Comparison of ENCODE assay signal across 8 mouse cellular contexts in the genomic region with DNA sequence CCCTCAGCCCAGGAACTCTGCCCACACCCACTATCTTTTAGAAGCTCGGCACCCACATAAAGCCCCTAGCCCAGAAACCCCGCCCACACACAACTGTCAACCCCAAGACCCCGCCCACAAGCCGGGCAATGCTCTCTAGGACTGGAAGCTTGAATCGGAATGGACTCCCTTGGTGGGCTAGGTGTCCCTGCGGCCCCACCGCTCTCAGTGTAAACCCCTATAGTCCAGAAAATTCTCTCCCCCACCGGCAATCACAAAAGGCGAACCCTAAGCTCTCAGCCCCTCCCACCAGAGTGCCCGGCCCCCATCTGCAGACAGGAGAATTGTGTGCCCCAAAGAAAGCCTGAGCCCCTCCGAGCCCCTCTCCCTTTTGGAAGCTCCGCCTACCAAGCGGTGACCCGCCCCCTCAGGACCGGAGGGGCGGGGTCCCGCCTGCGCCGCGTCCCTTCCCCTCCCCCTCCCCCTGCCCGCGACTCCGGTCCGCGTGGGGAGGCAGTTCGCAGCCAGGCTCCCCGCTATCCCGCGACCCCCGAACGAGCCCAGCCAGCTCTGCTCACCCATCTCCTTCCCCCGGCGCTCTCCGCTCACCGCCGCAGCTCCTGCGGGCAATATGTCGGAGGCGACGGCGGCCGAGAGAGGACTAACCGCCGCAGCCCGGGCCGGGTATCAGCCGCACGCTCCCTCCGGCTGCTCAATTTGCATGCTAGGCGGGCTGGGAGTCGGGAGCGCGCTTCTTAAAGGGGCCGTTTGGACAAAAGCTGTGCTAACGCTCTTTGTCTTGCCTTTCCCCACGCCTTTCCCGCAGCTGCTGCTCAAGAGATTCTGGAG. TPM values are rescaled to one million over a fixed set of nuclear protein-coding genes. Genes with fewer than 3 reads are reported as not detected.
DNase-seq lines count a peak whose midpoint lies in the region; ATAC-seq lines count a peak whose summit lies in the region.

Gene Tmem39b (minus strand): TSS at position 681 of the 828 bp plus-strand sequence.

- H3K9ac ChIP-seq in intestine, embryonic 14.5 days (ENCODE audit: low read length) = peak within 1 kb of the TSS; percentile 57

- no peaks in the 10 kb centered on the region for H3K9me3 ChIP-seq in intestine, embryonic 14.5 days (ENCODE audit: control insufficient read depth, low read length)

- peak; percentile 83 for ATAC-seq in intestine, embryonic 14.5 days (replicated peaks; ENCODE audit: low FRiP score, low TSS enrichment, low read depth)

- DNase-seq in adrenal gland, adult (ENCODE audit: inconsistent age in 2 of 2, low spot score in 1 of 2) = peak; percentile 93 to 97
- peak; percentile 98 for DNase-seq in embryo, embryonic 10.5 days (ENCODE audit: low spot score)
- DNase-seq in gastrocnemius, postnatal 25 days = peak; percentile 88
- DNase-seq in intestine, embryonic 14.5 days (ENCODE audit: low spot score) = peak; percentile 93
- peak; percentile 89 to 91 for DNase-seq in left cerebral cortex, postnatal 14 days (ENCODE audit: low spot score in 2 of 2)
- peak; percentile 92 for DNase-seq in mesoderm, embryonic 11.5 days (ENCODE audit: low read depth, low spot score)
- peak; percentile 85 to 86 for DNase-seq in right cerebral cortex, postnatal 36 days (ENCODE audit: low spot score in 2 of 2)
- DNase-seq in yolk sac, embryonic 10.5 days (ENCODE audit: low spot score) = peak; percentile 92

- peaks cover 27% of the 10 kb centered on the region for H3K36me3 ChIP-seq in intestine, embryonic 14.5 days (ENCODE audit: control insufficient read depth, insufficient read depth, low read length)

- intact Hi-C loops in left cerebral cortex, postnatal 14 days (cut with DNase I) = loop anchor here (2.0 kb wide), 1 partner anchor 24 kb away; the partner anchor contains the start of gene Kpna6

- peak within 1 kb of the TSS; percentile 84 for H3K27ac ChIP-seq in intestine, embryonic 14.5 days (ENCODE audit: low read depth)

- H3K4me3 ChIP-seq in intestine, embryonic 14.5 days (ENCODE audit: low read depth, low read length) = peak within 1 kb of the TSS; percentile 60

- peak within 1 kb of the TSS; percentile 57 for H3K4me2 ChIP-seq in intestine, embryonic 14.5 days (ENCODE audit: low read length)

- WGBS in intestine, embryonic 14.5 days = under 1% methylated on average over 56 of the region's 57 CpGs

- peaks cover 6% of the 10 kb centered on the region for H3K4me1 ChIP-seq in intestine, embryonic 14.5 days (replicated peaks; ENCODE audit: control insufficient read depth, insufficient read depth, low read length)

- H3K27me3 ChIP-seq in intestine, embryonic 14.5 days (replicated peaks; ENCODE audit: control insufficient read depth, insufficient read depth, low read length) = no peaks in the 10 kb centered on the region

RNA-seq across cellular contexts. Expression of gene Tmem39b, which starts in this region (rescaled TPM):
- total RNA-seq in gastrocnemius, postnatal 25 days (2021) = 1 to 10 TPM; 3.5 to 4.7 TPM
- polyA plus RNA-seq in intestine, embryonic 14.5 days (2014; fragmentation: Nextera tagmentation; extraction: Ambion mirVana) = 26.6 and 28.9 TPM in 2 replicates
- 10 to 100 TPM; 12.6 to 15.3 TPM for total RNA-seq in left cerebral cortex, postnatal 14 days (2021)

Comparison
In these comparisons a context has a peak if more than half of its experiments do, and no peak if none do; other contexts are left out.
1. Peak in every context shown above with its lines: DNase-seq, ATAC-seq, H3K4me3 ChIP-seq and H3K27ac ChIP-seq.